Mouse (Mus musculus): ENCODE results near the gene Ranbp6. TPM values are rescaled to one million over a fixed set of nuclear protein-coding genes. Genes with fewer than 3 reads are reported as not detected.

Ranbp6 gene
- polyA plus RNA-seq, 1 experiment from 2014 or later = 7.6 TPM

DNA sequence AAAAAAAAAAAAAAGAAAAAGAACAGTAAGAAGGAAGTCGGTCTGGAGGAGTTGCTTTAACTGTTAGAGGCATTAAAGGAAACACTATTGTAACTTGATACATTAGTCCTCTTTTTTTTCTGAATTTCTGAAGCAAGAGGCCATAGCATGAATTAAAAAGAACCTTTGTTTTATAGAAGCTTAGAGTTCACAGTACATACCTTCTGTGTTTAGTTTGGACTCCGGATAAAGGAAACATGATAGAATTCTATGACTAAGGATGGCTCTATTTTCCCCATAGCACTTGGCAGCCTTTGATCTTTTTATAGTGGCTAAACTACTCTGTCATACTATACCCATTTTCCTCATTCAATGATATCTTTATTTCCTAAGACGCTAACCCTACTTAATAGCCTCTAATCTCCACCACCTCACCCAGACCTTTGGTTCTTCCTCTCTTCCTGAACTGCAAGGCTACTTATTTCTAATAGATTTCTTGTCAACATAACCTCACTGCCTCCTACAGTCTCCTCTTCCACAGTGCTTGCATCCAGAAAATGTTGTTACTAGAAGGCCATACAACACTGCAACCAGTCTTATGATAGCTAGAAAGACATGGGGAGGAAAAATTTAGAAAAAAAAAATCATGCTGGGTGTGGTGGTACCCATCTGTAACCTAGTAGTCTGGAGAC, 22.7 kb upstream of the Ranbp6 start:
- Histone ChIP-seq H3K9ac (replicated peaks; ENCODE audit: low read depth) (no peak overlapping the region), H3K27ac (ENCODE audit: low read length) (no peak overlapping the region), H3K9me3 (ENCODE audit: low read length) (no peaks in the 10 kb centered on the region), H3K4me1 (ENCODE audit: insufficient read depth, low read depth, low read length) (no peaks in the 10 kb centered on the region), H3K27me3 (replicated peaks; ENCODE audit: insufficient read depth, low read length) (no peaks in the 10 kb centered on the region), H3K36me3 (ENCODE audit: insufficient read depth, low read length) (no peaks in the 10 kb centered on the region), H3K4me3 (ENCODE audit: low read depth, low read length) (no peak overlapping the region), H3K4me2 (replicated peaks; ENCODE audit: low read depth, low read length) (no peak overlapping the region)
- ATAC-seq = no peak
- no peak for DNase-seq (ENCODE audit: low spot score)
- 33% methylated on average over 3 of the region's 3 CpGs for WGBS
- TF ChIP-seq CTCF (IDR thresholded peaks at IDR 0.05) (no peak), EP300 (IDR thresholded peaks at IDR 0.05) (no peak)

DNA sequence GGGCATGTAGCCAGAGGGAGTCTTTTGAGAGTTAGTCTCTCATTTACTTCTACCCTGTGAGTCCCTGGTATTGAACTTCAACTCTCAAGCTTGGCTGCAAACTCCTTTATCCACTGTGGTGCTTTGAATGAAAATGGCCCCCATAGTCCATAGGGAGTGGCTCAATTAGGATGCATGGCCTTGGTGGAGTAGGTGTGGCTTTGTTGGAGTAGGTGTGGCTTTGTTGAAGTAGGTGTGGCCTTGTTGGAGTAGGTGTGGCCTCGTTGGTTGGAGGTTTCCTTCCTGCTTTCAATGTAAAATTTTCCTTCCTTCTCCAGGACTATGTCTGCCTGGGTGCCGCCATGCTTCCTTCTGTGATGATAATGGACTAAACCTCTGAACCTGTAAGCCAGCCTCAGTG, 18.1 kb upstream of the Ranbp6 start:
- H3K4me3 ChIP-seq (ENCODE audit: low read depth, low read length) = no peak overlapping the region
- no peaks in the 10 kb centered on the region for H3K27me3 ChIP-seq (replicated peaks; ENCODE audit: insufficient read depth, low read length)
- DNase-seq (ENCODE audit: low spot score) = no peak
- H3K4me1 ChIP-seq (ENCODE audit: insufficient read depth, low read depth, low read length) = no peaks in the 10 kb centered on the region
- no peaks in the 10 kb centered on the region for H3K9me3 ChIP-seq (ENCODE audit: low read length)
- no peak for ATAC-seq
- H3K36me3 ChIP-seq (ENCODE audit: insufficient read depth, low read length) = no peaks in the 10 kb centered on the region
- H3K9ac ChIP-seq (replicated peaks; ENCODE audit: low read depth) = no peak overlapping the region
- H3K27ac ChIP-seq (ENCODE audit: low read length) = no peak overlapping the region
- no peak overlapping the region for H3K4me2 ChIP-seq (replicated peaks; ENCODE audit: low read depth, low read length)
- TF ChIP-seq CTCF (IDR thresholded peaks at IDR 0.05) (no peak), EP300 (IDR thresholded peaks at IDR 0.05) (no peak)
- 73% methylated on average over 2 of the region's 2 CpGs for WGBS

DNA sequence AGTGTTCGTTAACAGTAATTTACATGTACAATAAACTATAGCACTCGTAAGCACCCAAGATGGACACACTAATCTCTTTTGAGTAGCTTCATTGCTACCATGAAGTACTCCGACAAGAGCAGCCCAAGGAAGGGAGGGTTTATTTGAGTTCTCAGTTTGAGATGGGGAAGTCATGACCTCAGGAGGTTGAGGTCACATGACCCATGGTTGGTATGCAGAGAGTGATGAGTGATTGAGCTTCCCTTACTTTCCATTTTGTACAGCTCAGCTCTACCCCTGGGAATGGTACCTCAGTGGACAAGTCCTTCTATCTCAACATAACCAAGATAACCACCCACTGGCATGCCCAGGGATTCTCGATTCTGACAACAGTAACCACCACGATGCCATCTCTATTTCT, 15.8 kb upstream of the Ranbp6 start:
- H3K9ac ChIP-seq (replicated peaks; ENCODE audit: low read depth) = no peak overlapping the region
- ATAC-seq (no peak), DNase-seq (ENCODE audit: low spot score) (no peak)
- 68% methylated on average over 5 of the region's 5 CpGs for WGBS
- no peaks in the 10 kb centered on the region for H3K4me1 ChIP-seq (ENCODE audit: insufficient read depth, low read depth, low read length)
- H3K27me3 ChIP-seq (replicated peaks; ENCODE audit: insufficient read depth, low read length) = no peaks in the 10 kb centered on the region
- no peak overlapping the region for H3K27ac ChIP-seq (ENCODE audit: low read length)
- H3K36me3 ChIP-seq (ENCODE audit: insufficient read depth, low read length) = no peaks in the 10 kb centered on the region
- no peaks in the 10 kb centered on the region for H3K9me3 ChIP-seq (ENCODE audit: low read length)
- H3K4me3 ChIP-seq (ENCODE audit: low read depth, low read length) = no peak overlapping the region
- H3K4me2 ChIP-seq (replicated peaks; ENCODE audit: low read depth, low read length) = no peak overlapping the region
- TF ChIP-seq EP300 (IDR thresholded peaks at IDR 0.05) = no peak
- no peak for TF ChIP-seq CTCF (IDR thresholded peaks at IDR 0.05)

DNA sequence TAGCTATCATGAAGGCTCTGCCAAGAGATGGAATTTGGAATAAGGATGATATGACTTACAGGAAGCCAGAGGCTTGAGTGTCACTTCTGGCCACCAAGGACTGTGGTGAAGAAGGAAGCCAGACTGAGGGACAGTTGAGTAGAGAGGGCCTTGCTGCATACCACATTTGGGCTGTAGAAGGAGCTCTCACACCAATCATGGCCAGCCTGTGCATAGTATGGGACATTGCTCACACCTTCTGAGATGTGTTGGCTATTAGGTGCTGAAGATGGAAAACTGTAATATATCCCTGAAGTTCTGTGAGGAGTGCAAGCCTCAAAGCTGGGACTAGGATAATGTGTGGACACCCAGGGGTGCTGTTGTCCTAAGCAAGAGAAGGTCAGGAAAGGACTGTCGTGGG, 13.9 kb upstream of the Ranbp6 start:
- WGBS = 77% methylated on average over 1 of the region's 1 CpGs
- Histone ChIP-seq H3K27ac (ENCODE audit: low read length) (no peak overlapping the region), H3K4me1 (ENCODE audit: insufficient read depth, low read depth, low read length) (no peaks in the 10 kb centered on the region), H3K9ac (replicated peaks; ENCODE audit: low read depth) (no peak overlapping the region), H3K4me2 (replicated peaks; ENCODE audit: low read depth, low read length) (no peak overlapping the region), H3K4me3 (ENCODE audit: low read depth, low read length) (no peak overlapping the region), H3K9me3 (ENCODE audit: low read length) (no peaks in the 10 kb centered on the region), H3K36me3 (ENCODE audit: insufficient read depth, low read length) (no peaks in the 10 kb centered on the region), H3K27me3 (replicated peaks; ENCODE audit: insufficient read depth, low read length) (no peaks in the 10 kb centered on the region)
- no peak for TF ChIP-seq EP300 (IDR thresholded peaks at IDR 0.05)
- TF ChIP-seq CTCF (IDR thresholded peaks at IDR 0.05) = peak; percentile 83
- peak; percentile 78 for ATAC-seq
- peak; percentile 62 for DNase-seq (ENCODE audit: low spot score)

DNA sequence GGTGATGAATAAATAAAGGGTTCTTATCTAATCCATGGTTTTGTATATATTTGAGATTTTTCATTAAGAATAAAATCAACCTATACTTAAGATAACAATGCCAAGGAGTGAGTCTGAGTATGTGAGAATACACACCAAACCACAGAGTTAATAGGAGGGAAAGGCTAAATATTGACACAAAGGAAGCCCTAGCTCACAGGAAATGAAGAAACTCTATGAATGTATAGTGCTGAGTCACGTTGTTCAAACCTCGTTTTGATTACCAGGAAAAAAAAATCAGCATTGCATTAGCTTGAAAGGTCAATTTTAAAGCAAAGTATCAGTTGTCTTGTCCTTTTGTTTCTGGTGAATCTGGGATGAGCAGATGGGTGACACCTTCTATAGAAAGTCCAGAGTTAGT, 12.2 kb upstream of the Ranbp6 start:
- TF ChIP-seq CTCF (IDR thresholded peaks at IDR 0.05) (no peak), EP300 (IDR thresholded peaks at IDR 0.05) (no peak)
- Histone ChIP-seq H3K4me2 (replicated peaks; ENCODE audit: low read depth, low read length) (no peak overlapping the region), H3K4me3 (ENCODE audit: low read depth, low read length) (no peak overlapping the region), H3K27me3 (replicated peaks; ENCODE audit: insufficient read depth, low read length) (no peaks in the 10 kb centered on the region), H3K4me1 (ENCODE audit: insufficient read depth, low read depth, low read length) (no peaks in the 10 kb centered on the region), H3K9me3 (ENCODE audit: low read length) (no peaks in the 10 kb centered on the region), H3K27ac (ENCODE audit: low read length) (no peak overlapping the region), H3K36me3 (ENCODE audit: insufficient read depth, low read length) (no peaks in the 10 kb centered on the region), H3K9ac (replicated peaks; ENCODE audit: low read depth) (no peak overlapping the region)
- DNase-seq (ENCODE audit: low spot score) (peak; percentile 11), ATAC-seq (no peak)
- WGBS = 10% methylated on average over 2 of the region's 2 CpGs

DNA sequence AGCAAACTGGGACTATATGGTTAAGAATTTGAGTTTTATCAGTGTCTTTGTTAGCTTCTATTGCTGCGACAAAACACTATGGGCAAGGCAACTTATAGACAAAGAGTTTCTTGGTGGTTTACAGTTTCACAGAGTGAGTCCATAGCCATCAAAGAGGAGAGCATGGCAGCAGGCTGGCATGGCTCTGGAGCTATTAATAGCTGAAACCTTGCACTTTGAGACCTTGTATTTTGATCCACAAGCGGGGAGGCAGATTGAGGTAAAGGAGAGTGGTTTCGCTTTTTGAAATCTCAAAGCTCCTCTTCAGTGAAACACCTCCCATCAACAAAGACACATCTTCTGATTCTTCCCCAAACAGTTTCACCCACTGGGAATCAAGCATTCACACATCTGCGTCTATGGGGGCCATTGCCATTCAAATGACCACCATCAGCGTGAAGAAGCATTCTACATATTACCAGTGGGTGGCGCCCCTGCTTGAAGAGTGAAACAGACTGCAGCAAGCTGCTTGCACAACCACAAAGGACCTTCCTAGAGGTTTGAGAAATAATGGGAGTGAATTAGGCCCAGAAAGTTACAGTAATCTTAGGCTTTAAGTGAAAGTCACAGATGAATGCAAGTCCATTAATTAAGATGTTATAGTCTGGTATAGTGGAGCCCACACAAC, 11.4 kb upstream of the Ranbp6 start:
- WGBS = 51% methylated on average over 6 of the region's 6 CpGs
- Histone ChIP-seq H3K4me3 (ENCODE audit: low read depth, low read length) (no peak overlapping the region), H3K9me3 (ENCODE audit: low read length) (no peaks in the 10 kb centered on the region), H3K4me2 (replicated peaks; ENCODE audit: low read depth, low read length) (no peak overlapping the region), H3K27me3 (replicated peaks; ENCODE audit: insufficient read depth, low read length) (no peaks in the 10 kb centered on the region), H3K9ac (replicated peaks; ENCODE audit: low read depth) (no peak overlapping the region), H3K27ac (ENCODE audit: low read length) (no peak overlapping the region), H3K36me3 (ENCODE audit: insufficient read depth, low read length) (no peaks in the 10 kb centered on the region), H3K4me1 (ENCODE audit: insufficient read depth, low read depth, low read length) (no peaks in the 10 kb centered on the region)
- ATAC-seq (peak; percentile 64; the same call in 1 of the 2 replicates), DNase-seq (ENCODE audit: low spot score) (peak; percentile 90)
- TF ChIP-seq CTCF (IDR thresholded peaks at IDR 0.05) = peak; percentile 90
- no peak for TF ChIP-seq EP300 (IDR thresholded peaks at IDR 0.05)

Data from lung, postnatal 0 days (tissue).